Mouse (Mus musculus): Measurements from ENCODE around the gene Hs6st3.

- TF ChIP-seq CTCF (conservative IDR thresholded peaks at IDR 0.05; ENCODE audit: low read length) (no peak), NANOG (IDR thresholded peaks at IDR 0.05; ENCODE audit: borderline replicate concordance, low read length) (no peak)
These were observed 89.7 kb downstream of the Hs6st3 start for GRCm38 (mm10) chr14:119227709-119228338.
